Mouse (Mus musculus) MEL (cell line): ENCODE results near the gene Lsp1.

ENCODE experiments used
- EP300 ChIP-seq, 2 experiments: IDR thresholded peaks; 2 replicates each; pipeline ENCODE4 v1.6.1; 2011; ENCODE audit warnings: improper control_type of control experiment in 2 of 2, low read length in 2 of 2, low read depth in 1 of 2, mild to moderate bottlenecking in 1 of 2
- POLR2A ChIP-seq, 2 experiments: IDR thresholded peaks; 2 replicates each; pipeline ENCODE4 v1.6.1; 2011 to 2012; ENCODE audit warnings: low read length in 2 of 2, mild to moderate bottlenecking in 2 of 2, control low read depth in 1 of 2, improper control_type of control experiment in 1 of 2, low read depth in 1 of 2, moderate library complexity in 1 of 2; ENCODE audit not compliant: control insufficient read depth in 1 of 2, insufficient read depth in 1 of 2, poor library complexity in 1 of 2
- USF2 ChIP-seq, 2 experiments: IDR thresholded peaks; 2 replicates each; pipeline ENCODE4 v1.6.1; 2011 to 2012; ENCODE audit warnings: improper control_type of control experiment in 2 of 2, low read length in 2 of 2, borderline replicate concordance in 1 of 2, inconsistent platforms in 1 of 2, low read depth in 1 of 2, mild to moderate bottlenecking in 1 of 2; ENCODE audit not compliant: insufficient read depth in 1 of 2

DNA sequence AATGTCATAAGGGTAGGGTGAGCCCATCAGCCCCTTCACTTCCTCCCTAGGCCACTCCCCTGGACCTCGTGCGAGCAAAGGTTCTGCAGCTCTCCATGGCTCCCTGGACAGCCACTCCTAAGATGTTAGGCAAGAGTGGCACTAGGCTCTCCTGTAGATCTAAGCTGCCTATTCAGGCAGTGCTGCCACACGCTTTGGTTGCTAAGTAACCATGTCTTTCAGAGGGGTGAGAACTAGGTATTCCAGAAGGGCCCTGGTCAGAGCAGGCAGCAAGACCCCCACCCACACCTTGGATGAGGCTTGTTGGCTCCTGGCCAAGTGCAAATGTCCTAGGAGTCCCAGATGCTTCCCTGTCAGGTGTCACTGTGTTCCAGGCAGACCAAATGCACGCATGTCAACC lies 45.9 kb downstream of the Lsp1 start:
- no peak for TF ChIP-seq USF2 (IDR thresholded peaks at IDR 0.05; ENCODE audit: borderline replicate concordance in 1 of 2, insufficient read depth in 1 of 2, low read depth in 1 of 2, low read length in 2 of 2)
- TF ChIP-seq POLR2A (IDR thresholded peaks at IDR 0.05; ENCODE audit: control insufficient read depth in 1 of 2, insufficient read depth in 1 of 2, low read depth in 1 of 2, low read length in 2 of 2, poor library complexity in 1 of 2) = no peak
- no peak for TF ChIP-seq EP300 (IDR thresholded peaks at IDR 0.05; ENCODE audit: low read depth in 1 of 2, low read length in 2 of 2)
